Mouse (Mus musculus) embryonic facial prominence, embryonic 15.5 days (tissue): Measurements from ENCODE around the gene Mfsd6l. TPM values are rescaled to one million over a fixed set of nuclear protein-coding genes. Genes with fewer than 3 reads are reported as not detected.

ENCODE experiments used
- ATAC-seq: fragments of 200-750 bp; cut with Nextera tagmentation; 2 replicates; pipeline ENCODE4 v1.8.0; 2017; ENCODE audit warnings: low read depth, moderate TSS enrichment; ENCODE audit not compliant: insufficient number of reproducible peaks, low FRiP score, low TSS enrichment
- H3K27ac ChIP-seq: fragments of 300-500 bp; sonication (generic); replicated peaks from 2 replicates; pipeline ENCODE4 v1.5.1; 2015; ENCODE audit warnings: mild to moderate bottlenecking, inconsistent platforms
- H3K27me3 ChIP-seq: fragments of 300-500 bp; sonication (generic); 2 replicates; pipeline ENCODE4 v1.6.1; 2015; ENCODE audit warnings: inconsistent platforms
- H3K36me3 ChIP-seq: fragments of 300-500 bp; sonication (generic); 2 replicates; pipeline ENCODE4 v1.6.1; 2015; ENCODE audit warnings: mild to moderate bottlenecking, inconsistent platforms
- H3K4me1 ChIP-seq: fragments of 300-500 bp; sonication (generic); 2 replicates; pipeline ENCODE4 v1.6.1; 2015; ENCODE audit warnings: inconsistent platforms
- H3K4me2 ChIP-seq: fragments of 300-500 bp; sonication (generic); replicated peaks from 2 replicates; pipeline ENCODE4 v1.6.1; 2015; ENCODE audit warnings: mild to moderate bottlenecking, inconsistent platforms
- H3K4me3 ChIP-seq: fragments of 300-500 bp; sonication (generic); replicated peaks from 2 replicates; pipeline ENCODE4 v1.5.1; 2015; ENCODE audit warnings: mild to moderate bottlenecking, inconsistent platforms
- H3K9ac ChIP-seq: fragments of 300-500 bp; sonication (generic); 2 replicates; pipeline ENCODE4 v1.6.1; 2015; ENCODE audit warnings: inconsistent platforms
- H3K9me3 ChIP-seq: fragments of 300-500 bp; sonication (generic); replicated peaks from 2 replicates; pipeline ENCODE4 v1.6.1; 2016; ENCODE audit warnings: inconsistent platforms
- WGBS: fragments of 180-500 bp; shearing (Covaris S2); methylation state at CpG from one replicate; pipeline ENCODE4 v1.1.7; 2015; 5-methylcytosine and 5-hydroxymethylcytosine counted together
- polyA plus RNA-seq: library from polyadenylated mRNA; unstranded; fragments of >200 nt; fragmentation: Nextera tagmentation; extraction: Ambion mirVana; gene quantifications from 2 replicates; pipeline ENCODE4 v1.2.1, GENCODE M21; 2015

Mfsd6l gene
- polyA plus RNA-seq, 1 experiment from 2014 or later: 3.4 TPM

DNA sequence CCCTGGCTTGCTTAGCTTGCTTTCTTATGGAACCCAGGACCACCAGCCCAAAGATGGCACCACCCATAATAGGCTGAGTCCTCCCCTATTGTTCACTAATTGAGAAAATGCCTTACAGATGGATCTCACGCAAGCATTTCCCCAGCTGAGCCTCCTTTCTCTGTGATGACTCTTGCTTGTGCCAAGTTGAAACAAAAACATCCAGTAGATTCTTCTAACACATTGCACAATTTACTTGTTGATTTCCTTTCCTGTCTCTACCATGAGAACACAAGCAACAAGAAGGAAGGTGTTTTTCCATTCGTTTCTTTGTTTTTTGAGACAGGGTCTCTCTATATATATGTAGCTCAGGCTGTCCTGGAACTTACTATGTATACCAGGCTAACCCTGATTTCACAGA is 51.1 kb downstream of the Mfsd6l start:
- no peak for ATAC-seq
- no peak overlapping the region for H3K27ac ChIP-seq
- H3K9me3 ChIP-seq: no peaks in the 10 kb centered on the region
- H3K4me3 ChIP-seq: no peak overlapping the region
- no peaks in the 10 kb centered on the region for H3K27me3 ChIP-seq
- WGBS: 66% methylated on average over 2 of the region's 2 CpGs
- H3K4me1 ChIP-seq: peaks cover 10% of the 10 kb centered on the region
- H3K4me2 ChIP-seq: no peak overlapping the region
- H3K9ac ChIP-seq: no peak overlapping the region
- no peaks in the 10 kb centered on the region for H3K36me3 ChIP-seq

Other genes starting within 250 kb of the Mfsd6l start
- 12.5 and 15.8 TPM in 2 replicates for gene Ntn1, start 155.4 kb upstream of the Mfsd6l start, polyA plus RNA-seq
- 0.55 and 1.0 TPM in 2 replicates for gene Pik3r5, start 124.1 kb upstream of the Mfsd6l start, polyA plus RNA-seq
- 2.7 and 3.9 TPM in 2 replicates for gene Pik3r6, start 53.2 kb upstream of the Mfsd6l start, polyA plus RNA-seq
- 0.20 TPM in 1 of 2 replicates, not detected in the other for gene Ccdc42, start 30.8 kb downstream of the Mfsd6l start, polyA plus RNA-seq
- gene Myh10, start 135.4 kb downstream of the Mfsd6l start, polyA plus RNA-seq: 87.8 and 94.2 TPM in 2 replicates